In genomic region chr5:122409692-122410645, GRCm38 (mm10) we compare ENCODE assay signal across 12 mouse cellular contexts. TPM values are rescaled to one million over a fixed set of nuclear protein-coding genes. Genes with fewer than 3 reads are reported as not detected.
A peak's percentile ranks its signal among the peaks of the same experiment; 100 is the strongest.
DNase-seq lines count a peak whose midpoint lies in the region; ATAC-seq and TF ChIP-seq lines count a peak whose summit lies in the region.
"Had no signal": no experiment of that assay in that cellular context is flagged by ENCODE, and none has a peak within 500 bp of the region (broad histone marks: within the 10 kb centered on the region; RNA-seq: fewer than 3 reads in every experiment).

No protein-coding gene starts in this region.

- H3K27me3 ChIP-seq in kidney, adult 2 months (replicated peaks; ENCODE audit: control insufficient read depth, insufficient read depth, low read length): no peaks in the 10 kb centered on the region
- no peaks in the 10 kb centered on the region for H3K27me3 ChIP-seq in thymus, adult 2 months (ENCODE audit: control insufficient read depth, insufficient read depth, low read length)
- H3K27me3 ChIP-seq in stomach, embryonic 16.5 days (ENCODE audit: control insufficient read depth, insufficient read depth, low read length): no peaks in the 10 kb centered on the region
- H3K27me3 ChIP-seq in midbrain, embryonic 11.5 days (ENCODE audit: control insufficient read depth, insufficient read depth, low read length): no peaks in the 10 kb centered on the region

- peak; percentile 23; the same call in 1 of the 2 replicates for TF ChIP-seq CTCF in kidney, adult 2 months (conservative IDR thresholded peaks at IDR 0.05; ENCODE audit: insufficient read depth, insufficient read length, low read depth, low read length)
- no peak for TF ChIP-seq CTCF in thymus, adult 2 months (IDR thresholded peaks at IDR 0.05; ENCODE audit: borderline replicate concordance, control insufficient read depth, extremely low read depth, insufficient read depth, low read length, poor library complexity)

- 88% methylated on average over 19 of the region's 19 CpGs for WGBS in kidney, adult 2 months
- 96% methylated on average over 19 of the region's 19 CpGs for WGBS in thymus, adult 2 months
- 87% methylated on average over 19 of the region's 19 CpGs for WGBS in stomach, embryonic 16.5 days
- 88% methylated on average over 19 of the region's 19 CpGs for WGBS in midbrain, embryonic 11.5 days

- H3K4me3 ChIP-seq in kidney, adult 2 months (ENCODE audit: insufficient read depth, low read depth, low read length): no peak overlapping the region
- no peak overlapping the region for H3K4me3 ChIP-seq in thymus, adult 2 months (ENCODE audit: control insufficient read depth, insufficient read depth, low read length)
- H3K4me3 ChIP-seq in stomach, embryonic 16.5 days (replicated peaks; ENCODE audit: low read length): no peak overlapping the region
- H3K4me3 ChIP-seq in midbrain, embryonic 11.5 days (ENCODE audit: low read depth, low read length): no peak overlapping the region
- H3K4me3 ChIP-seq: myocyte had no signal

- TF ChIP-seq POLR2A in kidney, adult 2 months (IDR thresholded peaks at IDR 0.05; ENCODE audit: low read depth, low read length): no peak
- no peak for TF ChIP-seq POLR2A in thymus, adult 2 months (IDR thresholded peaks at IDR 0.05; ENCODE audit: control insufficient read depth, extremely low read depth, insufficient read depth, low read length, poor library complexity)

- H3K9ac ChIP-seq in stomach, embryonic 16.5 days (ENCODE audit: low read length): no peak overlapping the region
- no peak overlapping the region for H3K9ac ChIP-seq in midbrain, embryonic 11.5 days (ENCODE audit: low read length)

- H3K36me3 ChIP-seq in kidney, adult 2 months (ENCODE audit: control insufficient read depth, insufficient read depth, low read length): no peaks in the 10 kb centered on the region; the same call in 1 of the 2 replicates
- H3K36me3 ChIP-seq in thymus, adult 2 months (ENCODE audit: control insufficient read depth, insufficient read depth, low read length): peaks cover 35% of the 10 kb centered on the region
- H3K36me3 ChIP-seq in stomach, embryonic 16.5 days (ENCODE audit: control insufficient read depth, insufficient read depth, low read length): peaks cover 17% of the 10 kb centered on the region
- peaks cover 16% of the 10 kb centered on the region for H3K36me3 ChIP-seq in midbrain, embryonic 11.5 days (ENCODE audit: control insufficient read depth, insufficient read depth, low read length)

- H3K9me3 ChIP-seq in stomach, embryonic 16.5 days (replicated peaks; ENCODE audit: control insufficient read depth, low read length): 0 out of 2 replicates have a peak, but pooled peaks cover 3% of the 10 kb centered on the region
- H3K9me3 ChIP-seq in midbrain, embryonic 11.5 days (ENCODE audit: control insufficient read depth, low read length): no peaks in the 10 kb centered on the region; the same call in 1 of the 2 replicates
- H3K9me3 ChIP-seq: G1E had no signal

- no peak overlapping the region for H3K27ac ChIP-seq in kidney, adult 2 months (ENCODE audit: insufficient read depth, low read depth, low read length)
- no peak overlapping the region for H3K27ac ChIP-seq in thymus, adult 2 months (ENCODE audit: control insufficient read depth, insufficient read depth, low read length)
- no peak overlapping the region for H3K27ac ChIP-seq in stomach, embryonic 16.5 days (ENCODE audit: low read length)
- H3K27ac ChIP-seq in midbrain, embryonic 11.5 days (ENCODE audit: low read depth, low read length): no peak overlapping the region

- 0 out of 2 replicates have a peak, but pooled peaks have one; percentile 16 for ATAC-seq in stomach, embryonic 16.5 days (ENCODE audit: insufficient read depth, low FRiP score)
- no peak for ATAC-seq in midbrain, embryonic 11.5 days (ENCODE audit: low FRiP score)

- DNase-seq in kidney, adult 2 months: no peak
- no peak for DNase-seq in kidney, postnatal 14 days
- peak; percentile 18 for DNase-seq in thymus, postnatal 14 days
- DNase-seq in thymus, adult 2 months: no peak
- DNase-seq in R1 (ENCODE audit: low read depth, low spot score): peak; percentile 84
- DNase-seq in midbrain, embryonic 11.5 days (ENCODE audit: low spot score, missing footprints): no peak
- DNase-seq in layer of hippocampus, postnatal 10 days (ENCODE audit: low spot score in 2 of 2): no peak
- DNase-seq: cerebellum, adult 2 months; kidney, postnatal 25 days had no signal

- H3K4me2 ChIP-seq in stomach, embryonic 16.5 days (ENCODE audit: low read depth, low read length): no peak overlapping the region
- no peak overlapping the region for H3K4me2 ChIP-seq in midbrain, embryonic 11.5 days

- no peaks in the 10 kb centered on the region for H3K4me1 ChIP-seq in kidney, adult 2 months (ENCODE audit: control insufficient read depth, insufficient read depth, low read length)
- no peaks in the 10 kb centered on the region for H3K4me1 ChIP-seq in thymus, adult 2 months (replicated peaks; ENCODE audit: control insufficient read depth, insufficient read depth, low read length)
- H3K4me1 ChIP-seq in stomach, embryonic 16.5 days (ENCODE audit: control insufficient read depth, insufficient read depth, low read length): peaks cover 3% of the 10 kb centered on the region; the same call in 1 of the 2 replicates
- H3K4me1 ChIP-seq in midbrain, embryonic 11.5 days (ENCODE audit: control insufficient read depth, insufficient read depth, low read length): no peaks in the 10 kb centered on the region

RNA-seq across cellular contexts. Expression of gene Anapc7, which starts 11.5 kb away (rescaled TPM):
- 30.3 and 33.5 TPM in 2 replicates for polyA plus RNA-seq in kidney, adult 2 months (2012; rRNA removed)
- polyA plus RNA-seq in thymus, adult 2 months (2012; rRNA removed): 39.9 and 48.2 TPM in 2 replicates
- polyA plus RNA-seq in stomach, embryonic 16.5 days (2015; fragmentation: Nextera tagmentation; extraction: Ambion mirVana): 38.5 and 41.3 TPM in 2 replicates
- polyA plus RNA-seq in midbrain, embryonic 11.5 days (2014; fragmentation: Nextera tagmentation; extraction: Ambion mirVana): 30.5 and 32.0 TPM in 2 replicates
- total RNA-seq in layer of hippocampus, postnatal 10 days (2021): 10 to 100 TPM; 35.1 to 37.9 TPM

RNA-seq across cellular contexts. Expression of gene Arpc3, which starts 18.3 kb away (rescaled TPM):
- 141 and 195 TPM in 2 replicates for polyA plus RNA-seq in kidney, adult 2 months (2012; rRNA removed)
- polyA plus RNA-seq in thymus, adult 2 months (2012; rRNA removed): 220 and 224 TPM in 2 replicates
- polyA plus RNA-seq in stomach, embryonic 16.5 days (2015; fragmentation: Nextera tagmentation; extraction: Ambion mirVana): 161 and 164 TPM in 2 replicates
- polyA plus RNA-seq in midbrain, embryonic 11.5 days (2014; fragmentation: Nextera tagmentation; extraction: Ambion mirVana): 61.7 and 65.3 TPM in 2 replicates
- total RNA-seq in layer of hippocampus, postnatal 10 days (2021): 100 to 1,000 TPM; 287 to 319 TPM

RNA-seq across cellular contexts. Expression of gene Fam216a, which starts 37.8 kb away (rescaled TPM):
- polyA plus RNA-seq in kidney, adult 2 months (2012; rRNA removed): 20.7 and 20.8 TPM in 2 replicates
- 52.6 and 54.4 TPM in 2 replicates for polyA plus RNA-seq in thymus, adult 2 months (2012; rRNA removed)
- polyA plus RNA-seq in stomach, embryonic 16.5 days (2015; fragmentation: Nextera tagmentation; extraction: Ambion mirVana): 35.4 and 35.8 TPM in 2 replicates
- 113 and 116 TPM in 2 replicates for polyA plus RNA-seq in midbrain, embryonic 11.5 days (2014; fragmentation: Nextera tagmentation; extraction: Ambion mirVana)
- total RNA-seq in layer of hippocampus, postnatal 10 days (2021): 10 to 100 TPM; 77.7 to 81.3 TPM

RNA-seq across cellular contexts. Expression of gene Gpn3, which starts 38.3 kb away (rescaled TPM):
- polyA plus RNA-seq in kidney, adult 2 months (2012; rRNA removed): 28.2 and 28.8 TPM in 2 replicates
- 103 TPM in 2 replicates for polyA plus RNA-seq in thymus, adult 2 months (2012; rRNA removed)
- 57.0 and 57.9 TPM in 2 replicates for polyA plus RNA-seq in stomach, embryonic 16.5 days (2015; fragmentation: Nextera tagmentation; extraction: Ambion mirVana)
- 61.2 and 64.9 TPM in 2 replicates for polyA plus RNA-seq in midbrain, embryonic 11.5 days (2014; fragmentation: Nextera tagmentation; extraction: Ambion mirVana)
- 10 to 100 TPM; 26.7 to 29.1 TPM for total RNA-seq in layer of hippocampus, postnatal 10 days (2021)

RNA-seq across cellular contexts. Expression of gene Vps29, which starts 55.8 kb away (rescaled TPM):
- 111 and 133 TPM in 2 replicates for polyA plus RNA-seq in kidney, adult 2 months (2012; rRNA removed)
- 38.7 and 54.5 TPM in 2 replicates for polyA plus RNA-seq in thymus, adult 2 months (2012; rRNA removed)
- 203 and 220 TPM in 2 replicates for polyA plus RNA-seq in stomach, embryonic 16.5 days (2015; fragmentation: Nextera tagmentation; extraction: Ambion mirVana)
- polyA plus RNA-seq in midbrain, embryonic 11.5 days (2014; fragmentation: Nextera tagmentation; extraction: Ambion mirVana): 211 and 215 TPM in 2 replicates
- total RNA-seq in layer of hippocampus, postnatal 10 days (2021): 100 to 1,000 TPM; 213 to 228 TPM

Comparison
In these comparisons a context has a peak if more than half of its experiments do, and no peak if none do; other contexts are left out.
1. DNase-seq: peak in thymus, postnatal 14 days (single experiment) and R1 (single experiment); none in kidney, adult 2 months (single experiment), kidney, postnatal 14 days (single experiment), thymus, adult 2 months (single experiment), midbrain, embryonic 11.5 days (single experiment) and layer of hippocampus, postnatal 10 days (0 of 2).